Mouse (Mus musculus) forebrain, embryonic 16.5 days (tissue): ENCODE measurements at regions not wholly inside any gene's neighbourhood (a gene's known extent, or its start where the extent isn't known, plus 50 kb on each side); places are given as distances from the start of the nearest gene placed in this dataset.

Experiments used
- ATAC-seq: fragments of 200-750 bp; cut with Nextera tagmentation; 2 replicates; pipeline ENCODE4 v1.8.0; 2017; ENCODE audit warnings: mild to moderate bottlenecking, moderate library complexity
- H3K27ac ChIP-seq: fragments of 300-500 bp; sonication (generic); 2 replicates; pipeline ENCODE4 v1.5.1; 2014; ENCODE audit warnings: low read length, control low read depth
- H3K27me3 ChIP-seq: fragments of 300-500 bp; sonication (generic); replicated peaks from 2 replicates; pipeline ENCODE4 v1.6.1; 2014; ENCODE audit warnings: low read length; ENCODE audit not compliant: control insufficient read depth, insufficient read depth
- H3K36me3 ChIP-seq: fragments of 300-500 bp; sonication (generic); 2 replicates; pipeline ENCODE4 v1.6.1; 2014; ENCODE audit not compliant: control insufficient read depth, insufficient read depth
- H3K4me1 ChIP-seq: fragments of 300-500 bp; sonication (generic); replicated peaks from 2 replicates; pipeline ENCODE4 v1.6.1; 2014; ENCODE audit warnings: low read length; ENCODE audit not compliant: control insufficient read depth, insufficient read depth
- H3K4me2 ChIP-seq: fragments of 300-500 bp; sonication (generic); 2 replicates; pipeline ENCODE4 v1.6.1; 2014; ENCODE audit warnings: mild to moderate bottlenecking, low read length, control low read depth
- H3K4me3 ChIP-seq: fragments of 300-500 bp; sonication (generic); replicated peaks from 2 replicates; pipeline ENCODE4 v1.5.1; 2014; ENCODE audit warnings: mild to moderate bottlenecking, low read length, control low read depth
- H3K9ac ChIP-seq: fragments of 300-500 bp; sonication (generic); replicated peaks from 2 replicates; pipeline ENCODE4 v1.6.1; 2014; ENCODE audit warnings: low read depth, low read length, control low read depth
- H3K9me3 ChIP-seq: fragments of 300-500 bp; sonication (generic); 2 replicates; pipeline ENCODE4 v1.6.1; 2016; ENCODE audit warnings: low read length; ENCODE audit not compliant: control insufficient read depth
- WGBS: fragments of 180-500 bp; shearing (Covaris S2); extraction: QIAGEN DNeasy Blood & Tissue Kit; methylation state at CpG from one replicate; pipeline ENCODE4 v1.1.7; 2014; 5-methylcytosine and 5-hydroxymethylcytosine counted together

- H3K4me1 ChIP-seq = no peaks in the 10 kb centered on the region
- H3K9me3 ChIP-seq = no peaks in the 10 kb centered on the region
- 94% methylated on average over 1 of the region's 1 CpGs for WGBS
- H3K9ac ChIP-seq = no peak overlapping the region
- no peaks in the 10 kb centered on the region for H3K27me3 ChIP-seq
- no peak overlapping the region for H3K4me3 ChIP-seq
- H3K36me3 ChIP-seq = no peaks in the 10 kb centered on the region
- ATAC-seq = no peak
- no peak overlapping the region for H3K27ac ChIP-seq
- H3K4me2 ChIP-seq = no peak overlapping the region
Observed at GRCm38 (mm10) chr9:93420283-93420682, 878.3 kb downstream of the Plod2 start.

DNA sequence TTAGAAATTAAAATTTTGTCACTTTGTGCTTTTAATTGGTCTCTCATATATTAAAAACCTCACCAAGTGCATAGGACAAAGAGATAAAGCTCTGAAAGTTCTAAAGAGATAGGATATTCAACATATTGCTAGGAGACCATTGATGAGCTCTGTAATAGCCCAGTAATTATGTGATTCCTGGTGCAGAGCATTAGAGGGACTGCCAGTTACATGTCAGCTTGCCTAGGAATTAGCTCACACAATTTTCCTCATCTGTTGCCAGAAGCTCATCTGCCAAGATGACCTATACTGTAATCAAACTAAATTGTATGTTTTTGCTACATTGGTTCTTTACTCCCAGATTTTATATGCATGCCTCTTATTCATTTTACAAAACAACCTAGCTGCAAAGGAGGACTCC lies 890.3 kb downstream of the Plod2 start:
- Histone ChIP-seq H3K4me1 (no peaks in the 10 kb centered on the region), H3K4me2 (no peak overlapping the region), H3K9me3 (no peaks in the 10 kb centered on the region), H3K9ac (no peak overlapping the region), H3K4me3 (no peak overlapping the region), H3K27me3 (no peaks in the 10 kb centered on the region), H3K27ac (no peak overlapping the region), H3K36me3 (no peaks in the 10 kb centered on the region)
- peak; percentile 80 for ATAC-seq

- H3K9me3 ChIP-seq = no peaks in the 10 kb centered on the region
- no peaks in the 10 kb centered on the region for H3K27me3 ChIP-seq
- no peak overlapping the region for H3K27ac ChIP-seq
- no peak overlapping the region for H3K4me2 ChIP-seq
- H3K9ac ChIP-seq = no peak overlapping the region
- no peak overlapping the region for H3K4me3 ChIP-seq
- H3K4me1 ChIP-seq = no peaks in the 10 kb centered on the region
- no peaks in the 10 kb centered on the region for H3K36me3 ChIP-seq
- no peak for ATAC-seq
Observed at GRCm38 (mm10) chr9:93458676-93459075, 916.7 kb downstream of the Plod2 start.
